Mouse (Mus musculus) intestine, embryonic 16.5 days (tissue): ENCODE data around the gene Zfp358. TPM values are rescaled to one million over a fixed set of nuclear protein-coding genes. Genes with fewer than 3 reads are reported as not detected.

ENCODE experiments used
- ATAC-seq: fragments of 200-750 bp; cut with Nextera tagmentation; 2 replicates; pipeline ENCODE4 v1.8.0; 2017; ENCODE audit warnings: moderate TSS enrichment, moderate library complexity
- H3K27ac ChIP-seq: fragments of 300-500 bp; sonication (generic); 2 replicates; pipeline ENCODE4 v1.5.1; 2014; ENCODE audit warnings: mild to moderate bottlenecking, low read length
- H3K27me3 ChIP-seq: fragments of 300-500 bp; sonication (generic); replicated peaks from 2 replicates; pipeline ENCODE4 v1.6.1; 2014; ENCODE audit warnings: low read length, control low read depth, mixed read lengths; ENCODE audit not compliant: control insufficient read depth, insufficient read depth
- H3K36me3 ChIP-seq: fragments of 300-500 bp; sonication (generic); 2 replicates; pipeline ENCODE4 v1.6.1; 2014; ENCODE audit warnings: low read length, control low read depth; ENCODE audit not compliant: control insufficient read depth, insufficient read depth
- H3K4me1 ChIP-seq: fragments of 300-500 bp; sonication (generic); 2 replicates; pipeline ENCODE4 v1.6.1; 2014; ENCODE audit warnings: low read length, control low read depth, mixed read lengths; ENCODE audit not compliant: control insufficient read depth, insufficient read depth
- H3K4me2 ChIP-seq: fragments of 300-500 bp; sonication (generic); 2 replicates; pipeline ENCODE4 v1.6.1; 2014; ENCODE audit warnings: low read depth, low read length, control low read depth
- H3K4me3 ChIP-seq: fragments of 300-500 bp; sonication (generic); 2 replicates; pipeline ENCODE4 v1.5.1; 2014; ENCODE audit warnings: mild to moderate bottlenecking, low read length
- H3K9ac ChIP-seq: fragments of 300-500 bp; sonication (generic); 2 replicates; pipeline ENCODE4 v1.6.1; 2014; ENCODE audit warnings: low read depth, low read length
- H3K9me3 ChIP-seq: fragments of 300-500 bp; sonication (generic); 2 replicates; pipeline ENCODE4 v1.6.1; 2016; ENCODE audit warnings: low read length, control low read depth; ENCODE audit not compliant: control insufficient read depth
- WGBS: fragments of 180-500 bp; shearing (Covaris S2); extraction: QIAGEN DNeasy Blood & Tissue Kit; methylation state at CpG from one replicate; pipeline ENCODE4 v1.1.7; 2014; 5-methylcytosine and 5-hydroxymethylcytosine counted together
- polyA plus RNA-seq: library from polyadenylated mRNA; unstranded; fragments of >200 nt; fragmentation: Nextera tagmentation; extraction: Ambion mirVana; gene quantifications from 2 replicates; pipeline ENCODE4 v1.2.1, GENCODE M21; 2015

Gene Zfp358
- polyA plus RNA-seq, 1 experiment from 2014 or later, result 30.3 TPM

DNA sequence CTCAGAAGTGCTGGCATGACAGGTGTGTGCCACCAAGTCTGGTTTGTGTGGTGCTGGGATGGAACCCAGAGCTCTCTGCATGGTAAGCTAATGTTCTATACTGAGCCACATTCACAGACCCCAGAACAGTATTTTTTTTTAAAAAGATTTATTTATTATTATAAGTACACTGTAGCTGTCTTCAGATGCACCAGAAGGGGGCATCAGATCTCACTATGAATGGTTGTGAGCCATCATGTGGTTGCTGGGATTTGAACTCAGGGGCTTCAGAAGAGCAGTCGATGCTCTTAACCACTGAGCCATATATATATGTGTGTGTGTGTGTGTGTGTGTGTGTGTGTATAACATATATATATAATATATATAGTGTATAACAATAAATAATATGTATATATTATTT is 24.1 kb upstream of the Zfp358 start:
- H3K4me1 ChIP-seq, result peaks cover 6% of the 10 kb centered on the region
- 100% methylated on average over 1 of the region's 1 CpGs for WGBS
- H3K4me2 ChIP-seq, result no peak overlapping the region
- no peaks in the 10 kb centered on the region for H3K9me3 ChIP-seq
- no peak overlapping the region for H3K9ac ChIP-seq
- H3K27me3 ChIP-seq, result no peaks in the 10 kb centered on the region
- no peak overlapping the region for H3K27ac ChIP-seq
- H3K36me3 ChIP-seq, result no peaks in the 10 kb centered on the region
- H3K4me3 ChIP-seq, result no peak overlapping the region
- no peak for ATAC-seq

- H3K4me3 ChIP-seq, result no peak within 1 kb of the TSS
- H3K27me3 ChIP-seq, result no peaks in the 10 kb centered on the region
- peaks cover 6% of the 10 kb centered on the region for H3K4me1 ChIP-seq
- no peak within 1 kb of the TSS for H3K27ac ChIP-seq
- H3K9ac ChIP-seq, result no peak within 1 kb of the TSS
- no peaks in the 10 kb centered on the region for H3K36me3 ChIP-seq
- ATAC-seq, result no peak
- H3K9me3 ChIP-seq, result no peaks in the 10 kb centered on the region
- H3K4me2 ChIP-seq, result no peak within 1 kb of the TSS
Observed at GRCm38 (mm10) chr8:3470562-3470961, 22.4 kb upstream of the Zfp358 start, which contains the start of gene Tex45. Gene Tex45 (plus strand): TSS chr8:3470862.

GRCm38 (mm10) chr8:3475715-3476429 is 17.1 kb upstream of the Zfp358 start:
- Histone ChIP-seq H3K27ac (no peak overlapping the region), H3K9me3 (no peaks in the 10 kb centered on the region), H3K27me3 (0 out of 2 replicates have a peak, but pooled peaks cover 3% of the 10 kb centered on the region), H3K4me1 (no peaks in the 10 kb centered on the region), H3K36me3 (no peaks in the 10 kb centered on the region), H3K9ac (peak overlapping the region; percentile 31; the same call in 1 of the 2 replicates), H3K4me2 (peak overlapping the region; percentile 50), H3K4me3 (peak overlapping the region; percentile 34)
- ATAC-seq, result no peak
- WGBS, result 24% methylated on average over 37 of the region's 37 CpGs

DNA sequence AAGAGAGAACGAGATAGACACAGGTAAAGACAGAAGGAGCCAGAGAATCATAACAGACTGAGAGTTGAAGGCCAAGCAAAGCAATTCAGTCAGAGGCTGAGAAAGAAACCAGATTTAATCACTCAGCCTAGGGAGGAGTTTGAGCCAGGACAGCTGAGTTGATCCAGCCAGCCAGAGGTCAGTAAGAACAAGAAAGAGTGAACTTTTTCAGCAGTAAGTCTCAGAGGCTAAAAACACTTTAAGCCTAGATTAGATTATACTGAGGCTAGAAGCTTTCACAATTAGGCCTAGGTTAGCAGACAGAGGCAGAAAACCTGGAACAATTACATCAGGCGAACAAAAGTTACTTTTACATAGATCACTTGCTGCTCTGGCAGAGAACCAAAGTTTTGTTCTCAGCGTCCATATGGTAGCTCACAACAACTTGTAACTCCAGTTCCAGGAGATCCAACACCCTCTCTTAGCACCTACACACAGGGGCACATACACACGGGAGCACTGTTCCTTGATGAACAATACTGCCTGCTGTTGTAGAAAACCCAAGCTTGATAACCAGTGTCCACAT is 12.6 kb upstream of the Zfp358 start:
- ATAC-seq, result 0 out of 2 replicates have a peak, but pooled peaks have one; percentile 37
- no peaks in the 10 kb centered on the region for H3K9me3 ChIP-seq
- 58% methylated on average over 4 of the region's 4 CpGs for WGBS
- no peak overlapping the region for H3K27ac ChIP-seq
- H3K36me3 ChIP-seq, result no peaks in the 10 kb centered on the region
- no peaks in the 10 kb centered on the region for H3K4me1 ChIP-seq
- 0 out of 2 replicates have a peak, but pooled peaks cover 3% of the 10 kb centered on the region for H3K27me3 ChIP-seq
- H3K9ac ChIP-seq, result no peak overlapping the region
- no peak overlapping the region for H3K4me2 ChIP-seq
- H3K4me3 ChIP-seq, result no peak overlapping the region

- 0 out of 2 replicates have a peak, but pooled peaks cover 3% of the 10 kb centered on the region for H3K27me3 ChIP-seq
- no peak overlapping the region for H3K4me2 ChIP-seq
- H3K4me1 ChIP-seq, result no peaks in the 10 kb centered on the region
- no peak overlapping the region for H3K27ac ChIP-seq
- WGBS, result 59% methylated on average over 5 of the region's 5 CpGs
- H3K9me3 ChIP-seq, result no peaks in the 10 kb centered on the region
- H3K36me3 ChIP-seq, result no peaks in the 10 kb centered on the region
- no peak overlapping the region for H3K9ac ChIP-seq
- 0 out of 2 replicates have a peak, but pooled peaks have one; percentile 14 for ATAC-seq
- H3K4me3 ChIP-seq, result no peak overlapping the region
Observed at GRCm38 (mm10) chr8:3481605-3482004, 11.3 kb upstream of the Zfp358 start.

DNA sequence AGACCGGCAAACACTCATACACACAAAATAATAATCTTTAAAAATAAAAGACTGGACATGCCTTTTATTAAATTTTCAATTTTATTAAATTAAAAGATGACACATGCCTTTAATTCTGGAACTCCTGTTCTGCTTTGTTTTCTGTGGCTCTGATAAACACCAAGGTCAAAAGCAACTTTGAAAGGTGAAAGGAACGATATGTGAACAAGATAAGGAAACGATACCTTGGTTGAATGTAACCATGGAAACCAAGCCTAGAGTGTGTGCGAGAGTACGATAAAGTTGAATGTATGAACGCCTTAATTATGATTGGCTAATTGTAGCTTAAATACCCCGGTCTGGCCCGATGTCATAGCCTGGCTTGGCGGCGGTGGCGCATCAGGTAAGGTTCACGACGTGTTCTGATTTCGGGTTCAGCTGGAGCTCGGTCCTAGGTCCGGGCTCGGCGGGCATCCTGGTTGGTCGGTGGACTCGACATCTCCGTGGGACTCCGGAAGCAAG is 10.6 kb upstream of the Zfp358 start:
- ATAC-seq, result no peak
- H3K4me2 ChIP-seq, result no peak overlapping the region
- H3K27me3 ChIP-seq, result no peaks in the 10 kb centered on the region
- no peaks in the 10 kb centered on the region for H3K36me3 ChIP-seq
- no peak overlapping the region for H3K27ac ChIP-seq
- 83% methylated on average over 22 of the region's 22 CpGs for WGBS
- H3K9me3 ChIP-seq, result no peaks in the 10 kb centered on the region
- no peaks in the 10 kb centered on the region for H3K4me1 ChIP-seq
- H3K4me3 ChIP-seq, result no peak overlapping the region
- H3K9ac ChIP-seq, result no peak overlapping the region

DNA sequence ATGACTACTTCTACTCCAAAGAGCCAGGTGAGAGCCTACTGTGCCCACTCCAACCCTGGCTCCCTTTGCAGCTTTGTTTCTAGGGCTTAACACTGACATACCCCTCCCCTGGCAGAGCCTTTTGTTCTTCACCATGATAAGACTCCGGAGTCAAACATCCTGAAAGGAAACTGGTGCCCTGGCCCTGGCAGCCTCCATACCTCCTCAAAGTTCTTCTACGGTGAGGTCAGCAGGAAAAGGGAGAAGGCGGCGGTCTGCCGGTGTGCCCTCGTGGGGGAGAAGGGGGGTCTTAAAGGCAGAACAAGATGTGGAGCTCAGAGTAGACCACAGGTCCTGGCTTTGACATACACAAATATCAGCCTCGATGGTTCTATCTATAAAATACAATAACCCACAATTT is 9.4 kb upstream of the Zfp358 start:
- no peak overlapping the region for H3K27ac ChIP-seq
- 76% methylated on average over 7 of the region's 7 CpGs for WGBS
- H3K27me3 ChIP-seq, result no peaks in the 10 kb centered on the region
- no peaks in the 10 kb centered on the region for H3K4me1 ChIP-seq
- no peak for ATAC-seq
- H3K4me2 ChIP-seq, result no peak overlapping the region
- no peak overlapping the region for H3K4me3 ChIP-seq
- H3K36me3 ChIP-seq, result no peaks in the 10 kb centered on the region
- H3K9ac ChIP-seq, result no peak overlapping the region
- no peaks in the 10 kb centered on the region for H3K9me3 ChIP-seq

DNA sequence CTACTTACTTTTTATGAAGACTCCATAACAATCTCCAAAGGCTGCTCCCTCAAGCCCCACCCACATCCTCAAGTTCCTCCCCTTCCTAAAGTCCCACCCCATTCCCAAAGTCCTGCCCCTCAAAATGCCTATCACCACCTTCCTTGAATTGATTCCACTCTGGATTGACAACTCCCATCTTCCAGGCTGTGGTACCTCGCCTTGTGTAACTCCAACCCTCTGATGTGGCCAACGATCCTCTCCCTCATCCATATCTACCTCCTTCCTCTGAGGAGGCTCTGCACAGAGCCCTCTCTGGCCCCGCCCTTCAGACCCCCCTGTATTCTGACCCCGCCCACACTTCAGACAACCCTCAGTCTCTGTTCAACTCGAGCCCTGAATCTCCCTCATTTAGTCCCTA is 7.7 kb upstream of the Zfp358 start:
- WGBS, result 20% methylated on average over 5 of the region's 5 CpGs
- ATAC-seq, result no peak
- no peaks in the 10 kb centered on the region for H3K36me3 ChIP-seq
- H3K9me3 ChIP-seq, result no peaks in the 10 kb centered on the region
- no peak overlapping the region for H3K9ac ChIP-seq
- H3K4me3 ChIP-seq, result no peak overlapping the region
- H3K4me2 ChIP-seq, result no peak overlapping the region
- H3K27me3 ChIP-seq, result no peaks in the 10 kb centered on the region
- no peaks in the 10 kb centered on the region for H3K4me1 ChIP-seq
- H3K27ac ChIP-seq, result no peak overlapping the region

DNA sequence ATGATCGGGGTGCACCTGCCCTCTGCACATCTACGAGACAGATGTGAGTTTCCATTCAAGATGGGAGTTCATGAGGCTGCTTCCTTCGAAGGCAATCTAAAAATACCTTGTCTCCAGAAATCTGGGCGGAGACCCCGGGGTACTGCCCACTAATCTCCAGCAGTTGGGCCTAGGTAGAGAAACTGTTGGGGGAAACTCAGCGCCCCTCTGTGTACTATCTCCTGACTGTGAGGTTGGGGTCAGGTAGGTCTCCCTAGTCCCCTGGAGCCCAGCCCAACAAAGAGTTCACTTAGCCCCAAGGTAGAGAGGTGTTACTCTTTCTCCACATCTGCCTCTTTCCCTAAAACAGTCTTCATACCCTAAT is 889 bp downstream of the Zfp358 start:
- Histone ChIP-seq H3K27me3 (no peaks in the 10 kb centered on the region), H3K4me1 (peaks cover 5% of the 10 kb centered on the region), H3K4me2 (peak overlapping the region; percentile 65), H3K9me3 (no peaks in the 10 kb centered on the region), H3K27ac (peak overlapping the region; percentile 73; the same call in 1 of the 2 replicates), H3K9ac (peak overlapping the region; percentile 99), H3K36me3 (peaks cover 13% of the 10 kb centered on the region), H3K4me3 (peak overlapping the region; percentile 83)
- 25% methylated on average over 6 of the region's 6 CpGs for WGBS
- peak; percentile 6; the same call in 1 of the 2 replicates for ATAC-seq
